Mouse (Mus musculus) heart, postnatal 0 days (tissue): ENCODE measurements around the gene Zfp385b.

Experiments used
- CTCF ChIP-seq: IDR thresholded peaks from 2 replicates; pipeline ENCODE4 v1.5.1; 2016; ENCODE audit warnings: antibody characterized with exemption, control low read depth, low read depth
- EP300 ChIP-seq: IDR thresholded peaks from 2 replicates; pipeline ENCODE4 v1.6.1; 2016; ENCODE audit warnings: antibody characterized with exemption, low read depth

- TF ChIP-seq CTCF: no peak
- TF ChIP-seq EP300: no peak
These were observed 42.3 kb downstream of the Zfp385b start for GRCm38 (mm10) chr2:77777047-77777686.
